9 mouse cellular contexts compared by ENCODE assay signal in genomic region chr6:145120787-145121589, GRCm38 (mm10). TPM values are rescaled to one million over a fixed set of nuclear protein-coding genes. Genes with fewer than 3 reads are reported as not detected.
DNase-seq lines count a peak whose midpoint lies in the region; ATAC-seq and TF ChIP-seq lines count a peak whose summit lies in the region.
"Had no signal": no experiment of that assay in that cellular context is flagged by ENCODE, and none has a peak within 500 bp of the region (broad histone marks: within the 10 kb centered on the region; RNA-seq: fewer than 3 reads in every experiment).

No protein-coding gene starts in this region.

- WGBS in heart, embryonic 10.5 days: 21% methylated on average over 18 of the region's 18 CpGs
- WGBS in liver, postnatal 0 days (ENCODE audit: insufficient replicate concordance): 14% methylated on average over 18 of the region's 18 CpGs

- peaks cover 50% of the 10 kb centered on the region for H3K4me1 ChIP-seq in heart, embryonic 10.5 days
- H3K4me1 ChIP-seq in liver, postnatal 0 days (ENCODE audit: insufficient read depth): peaks cover 30% of the 10 kb centered on the region

- peak; percentile 13 to 47 for DNase-seq in left cerebral cortex, adult 9 months (ENCODE audit: low spot score in 2 of 2)
- no peak for DNase-seq in left cerebral cortex, postnatal 10 days (ENCODE audit: extremely low spot score in 1 of 2, low spot score in 2 of 2)
- peak; percentile 47 for DNase-seq in MEL-GATA-1-ER (ENCODE audit: extremely low read depth, low read depth)
- no peak for DNase-seq in heart, embryonic 10.5 days (ENCODE audit: low spot score)
- DNase-seq in liver, postnatal 0 days: no peak
- no peak for DNase-seq in gastrocnemius, postnatal 14 days
- DNase-seq in urinary bladder, postnatal 10 days (ENCODE audit: low spot score): no peak
- no peak for DNase-seq in retina, postnatal 1 day

- H3K9ac ChIP-seq in liver, postnatal 0 days (replicated peaks): peak overlapping the region; percentile 72
- H3K9ac ChIP-seq: embryonic facial prominence, embryonic 15.5 days had no signal

- H3K4me2 ChIP-seq in liver, postnatal 0 days (ENCODE audit: low read depth, low read length): peak overlapping the region; percentile 65

- no peaks in the 10 kb centered on the region for H3K9me3 ChIP-seq in heart, embryonic 10.5 days
- H3K9me3 ChIP-seq in liver, postnatal 0 days (ENCODE audit: low read length): no peaks in the 10 kb centered on the region
- H3K9me3 ChIP-seq: embryonic facial prominence, embryonic 15.5 days had no signal

- TF ChIP-seq EP300 in liver, postnatal 0 days (IDR thresholded peaks at IDR 0.05; ENCODE audit: low read depth): no peak

- TF ChIP-seq CTCF in liver, postnatal 0 days (IDR thresholded peaks at IDR 0.05; ENCODE audit: low read depth): no peak

- no peaks in the 10 kb centered on the region for H3K36me3 ChIP-seq in heart, embryonic 10.5 days
- no peaks in the 10 kb centered on the region for H3K36me3 ChIP-seq in liver, postnatal 0 days (replicated peaks; ENCODE audit: insufficient read depth, low read length)
- H3K36me3 ChIP-seq: embryonic facial prominence, embryonic 15.5 days had no signal

- H3K4me3 ChIP-seq in heart, embryonic 10.5 days: peak overlapping the region; percentile 18; the same call in 1 of the 2 replicates
- peak overlapping the region; percentile 59 for H3K4me3 ChIP-seq in liver, postnatal 0 days (ENCODE audit: low read depth, low read length)
- H3K4me3 ChIP-seq: embryonic facial prominence, embryonic 15.5 days had no signal

- intact Hi-C loops in left cerebral cortex, postnatal 10 days (cut with DNase I): no loop called here
- intact Hi-C loops in gastrocnemius, postnatal 14 days (cut with DNase I; ENCODE audit: low total_unique reads): no loop called here

- ATAC-seq in liver, postnatal 0 days: peak; percentile 35

- no peaks in the 10 kb centered on the region for H3K27me3 ChIP-seq in heart, embryonic 10.5 days (ENCODE audit: insufficient read depth, poor library complexity, severe bottlenecking)
- no peaks in the 10 kb centered on the region for H3K27me3 ChIP-seq in liver, postnatal 0 days (ENCODE audit: insufficient read depth, low read length)
- H3K27me3 ChIP-seq: embryonic facial prominence, embryonic 15.5 days had no signal

- peak overlapping the region; percentile 81 for H3K27ac ChIP-seq in heart, embryonic 10.5 days
- peak overlapping the region; percentile 94 for H3K27ac ChIP-seq in liver, postnatal 0 days (ENCODE audit: low read depth)
- H3K27ac ChIP-seq: embryonic facial prominence, embryonic 15.5 days had no signal

RNA-seq across cellular contexts. Expression of gene Lrmp, which starts 5.5 kb away (rescaled TPM):
- total RNA-seq in left cerebral cortex, postnatal 10 days (2021): 1 to 10 TPM; 1.5 to 1.9 TPM
- 2.3 and 4.8 TPM in 2 replicates for polyA plus RNA-seq in heart, embryonic 10.5 days (2016; fragmentation: Nextera tagmentation; extraction: Ambion mirVana)
- polyA plus RNA-seq in liver, postnatal 0 days (2015; fragmentation: Nextera tagmentation; extraction: Ambion mirVana): 26.8 and 28.0 TPM in 2 replicates
- total RNA-seq in gastrocnemius, postnatal 14 days (2021): 1 to 10 TPM; 1.0 to 1.1 TPM

RNA-seq across cellular contexts. Expression of gene Bcat1, which starts 45.0 kb away (rescaled TPM):
- total RNA-seq in left cerebral cortex, postnatal 10 days (2021): 10 to 100 TPM; 65.1 to 65.9 TPM
- 33.2 and 49.6 TPM in 2 replicates for polyA plus RNA-seq in heart, embryonic 10.5 days (2016; fragmentation: Nextera tagmentation; extraction: Ambion mirVana)
- 0.46 and 0.81 TPM in 2 replicates for polyA plus RNA-seq in liver, postnatal 0 days (2015; fragmentation: Nextera tagmentation; extraction: Ambion mirVana)
- total RNA-seq in gastrocnemius, postnatal 14 days (2021): 1 to 10 TPM; 6.8 to 8.8 TPM

Comparison
In these comparisons a context has a peak if more than half of its experiments do, and no peak if none do; other contexts are left out.
1. DNase-seq: peak in left cerebral cortex, adult 9 months (2 of 2) and MEL-GATA-1-ER (single experiment); none in left cerebral cortex, postnatal 10 days (0 of 2), heart, embryonic 10.5 days (single experiment), liver, postnatal 0 days (single experiment), gastrocnemius, postnatal 14 days (single experiment), urinary bladder, postnatal 10 days (single experiment) and retina, postnatal 1 day (single experiment).
2. RNA of gene Bcat1, which starts 45.0 kb away (total RNA-seq): 65.1 to 65.9 TPM in left cerebral cortex, postnatal 10 days; 6.8 to 8.8 TPM in gastrocnemius, postnatal 14 days; every median in the first group is over 4 times any median in the second.